Mouse (Mus musculus) urinary bladder, postnatal 25 days (tissue): ENCODE results near the gene Pygo1.
A peak's percentile ranks its signal among the peaks of the same experiment; 100 is the strongest.

Experiments
- DNase-seq: peaks from one replicate; pipeline ENCODE4 v3.0.0; 2022; ENCODE audit warnings: low spot score

Gene Pygo1

DNA sequence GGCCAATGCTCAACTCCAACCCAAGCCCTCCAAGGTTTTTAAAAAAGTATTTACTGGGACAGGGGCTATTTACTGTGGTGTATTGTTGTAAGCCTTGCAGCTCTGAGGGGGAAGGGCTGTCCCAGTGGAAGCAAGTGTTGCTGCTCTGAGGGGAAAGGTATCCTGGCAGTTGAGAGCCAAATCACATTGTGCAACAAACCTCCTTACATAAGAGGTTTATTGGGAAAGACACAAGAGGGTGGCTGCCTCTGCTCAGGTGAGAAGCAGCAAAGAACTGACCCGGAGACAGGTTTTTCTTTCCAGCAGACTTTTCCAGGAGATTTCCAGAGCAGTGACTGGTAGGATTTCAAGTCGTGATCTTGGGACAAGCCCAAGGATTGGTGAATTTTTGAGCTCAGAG, 10.9 kb downstream of the Pygo1 start:
- no peak for DNase-seq

GRCm38 (mm10) chr9:72943424-72943823, 18.0 kb downstream of the Pygo1 start:
- no peak for DNase-seq

- DNase-seq = no peak
These were observed 18.8 kb downstream of the Pygo1 start for GRCm38 (mm10) chr9:72944286-72944685.

GRCm38 (mm10) chr9:72947010-72947409, 21.6 kb downstream of the Pygo1 start:
- no peak for DNase-seq

- no peak for DNase-seq
These were observed 24.1 kb downstream of the Pygo1 start for GRCm38 (mm10) chr9:72949572-72949971.

GRCm38 (mm10) chr9:72954746-72955145, 29.3 kb downstream of the Pygo1 start:
- no peak for DNase-seq

- DNase-seq = no peak
These were observed 30.1 kb downstream of the Pygo1 start for GRCm38 (mm10) chr9:72955546-72955945.

DNA sequence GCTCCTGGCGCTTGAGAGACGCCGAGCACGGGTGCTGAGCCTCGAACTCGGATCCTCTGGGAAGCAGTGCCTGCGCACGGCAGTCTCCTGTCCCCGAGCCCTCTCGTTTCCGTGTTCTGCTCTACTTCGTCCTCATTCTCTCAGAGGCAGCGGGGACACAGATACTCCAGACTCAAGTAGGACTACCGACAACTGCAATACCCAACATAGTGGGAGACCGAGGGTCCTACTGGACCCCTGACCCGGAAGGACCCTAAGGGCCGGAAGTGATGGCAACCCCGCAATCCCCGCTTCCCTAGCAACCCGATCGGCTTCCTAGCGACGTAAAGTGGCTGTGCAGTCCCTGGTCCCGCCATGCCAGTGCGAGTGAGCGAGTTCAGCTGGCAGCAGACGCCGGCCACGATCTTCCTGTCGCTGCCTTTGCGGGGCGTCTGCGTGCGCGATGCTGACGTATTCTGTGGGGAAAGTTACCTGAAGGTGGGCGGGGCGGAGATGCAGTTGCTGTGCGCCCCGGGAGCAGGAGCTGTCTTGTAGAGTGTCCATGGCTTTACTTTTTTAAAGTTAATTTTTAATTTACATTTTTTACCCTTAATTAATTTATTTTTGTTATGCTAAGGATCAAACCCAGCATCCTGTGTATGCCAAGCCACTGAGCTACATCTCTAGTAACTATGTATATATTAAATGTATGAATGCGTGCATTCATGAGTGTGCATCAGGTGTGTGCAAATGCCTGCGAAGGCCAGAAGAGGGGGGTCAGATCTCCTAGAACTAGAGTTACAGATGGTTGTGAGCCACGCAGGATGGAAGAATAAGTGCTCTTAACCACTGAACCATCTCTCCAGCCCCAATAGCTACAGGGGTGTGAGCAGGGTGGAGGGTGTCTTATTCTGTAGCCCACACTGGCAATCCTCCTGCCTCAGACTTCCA, 33.3 kb downstream of the Pygo1 start, which contains the start of the genes Dyx1c1 and Gm44503:
Gene Dyx1c1 (plus strand): TSS at position 265 of the 930 bp plus-strand sequence.
Gene Gm44503 (plus strand): TSS at position 332 of the 930 bp plus-strand sequence.
- DNase-seq = peak; percentile 62

DNA sequence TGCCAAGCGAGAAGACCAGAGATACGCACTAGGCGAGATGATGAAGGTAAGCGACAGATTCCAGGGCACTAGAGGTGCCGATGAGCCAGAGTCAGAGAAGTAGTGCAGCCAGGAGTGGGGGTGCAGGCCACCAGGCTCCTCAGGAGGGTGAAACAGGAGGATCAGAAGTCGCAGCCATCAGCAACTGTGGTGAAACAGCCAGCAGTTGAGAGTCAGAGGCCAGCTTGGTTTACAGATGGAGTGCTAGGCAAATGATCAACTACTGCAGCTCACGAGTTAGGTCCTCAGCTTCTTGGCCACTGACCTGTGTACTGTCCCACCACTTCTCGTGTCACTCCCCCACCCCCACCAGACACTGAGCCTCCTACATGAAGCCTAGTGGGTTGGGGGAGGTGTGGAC, 35.9 kb downstream of the Pygo1 start:
- DNase-seq = no peak

- no peak for DNase-seq
These were observed 36.5 kb downstream of the Pygo1 start for GRCm38 (mm10) chr9:72961959-72962358.

DNA sequence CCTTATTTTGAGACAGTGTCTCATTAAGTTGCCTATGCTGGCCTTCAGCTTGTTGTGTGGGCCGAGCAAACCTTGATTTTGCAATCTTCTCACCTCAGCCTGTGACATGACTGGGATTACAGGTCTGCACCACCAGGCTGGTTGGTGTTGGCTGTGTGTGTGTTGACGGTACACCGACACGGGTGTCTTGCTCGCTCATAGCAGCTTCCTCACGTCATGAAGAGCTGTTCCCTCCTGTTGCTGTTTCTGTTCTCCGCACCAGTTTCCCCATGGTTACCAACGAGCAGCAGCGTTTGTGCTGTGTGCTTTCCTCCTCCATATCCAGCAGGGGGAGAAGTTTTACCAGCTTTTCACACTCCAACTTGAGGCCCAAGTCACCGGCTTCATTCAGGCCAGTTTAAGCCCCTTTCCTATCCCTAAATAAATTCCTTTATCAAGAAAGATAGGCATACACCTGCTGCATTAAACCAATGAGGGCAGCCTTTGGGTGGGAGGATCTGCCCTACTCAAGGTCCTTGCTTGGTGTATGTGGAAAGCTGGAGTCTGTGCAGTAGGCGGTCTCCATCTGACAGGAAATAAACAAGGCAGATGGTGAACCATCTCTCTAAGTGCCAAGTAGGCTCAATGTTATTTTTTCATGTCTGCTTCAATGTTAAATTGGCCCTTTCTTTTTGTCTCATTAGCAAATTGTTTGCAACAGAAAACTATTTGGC, 43.1 kb downstream of the Pygo1 start:
- no peak for DNase-seq

DNA sequence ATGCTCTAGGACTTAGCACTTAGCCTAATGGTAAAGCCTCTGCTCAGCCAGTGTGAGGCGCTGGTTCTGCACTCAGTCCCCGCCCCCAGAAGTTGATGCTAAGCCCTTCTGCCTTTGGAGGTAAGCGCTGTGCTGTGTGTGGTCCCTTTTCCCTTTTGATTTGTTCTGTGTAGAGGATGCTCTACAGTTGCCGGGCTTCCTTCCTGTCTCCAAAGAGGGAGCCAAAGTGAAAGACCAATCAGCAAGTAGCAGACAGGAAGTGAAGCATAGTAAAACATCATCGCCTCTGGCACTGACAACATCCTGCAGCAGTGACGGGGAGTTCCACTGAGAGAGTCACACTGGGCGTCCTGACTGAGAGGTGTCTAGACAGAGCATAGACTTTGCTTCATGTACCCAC, 44.4 kb downstream of the Pygo1 start:
- DNase-seq = no peak

GRCm38 (mm10) chr9:72972435-72972834, 47.0 kb downstream of the Pygo1 start:
- no peak for DNase-seq

DNA sequence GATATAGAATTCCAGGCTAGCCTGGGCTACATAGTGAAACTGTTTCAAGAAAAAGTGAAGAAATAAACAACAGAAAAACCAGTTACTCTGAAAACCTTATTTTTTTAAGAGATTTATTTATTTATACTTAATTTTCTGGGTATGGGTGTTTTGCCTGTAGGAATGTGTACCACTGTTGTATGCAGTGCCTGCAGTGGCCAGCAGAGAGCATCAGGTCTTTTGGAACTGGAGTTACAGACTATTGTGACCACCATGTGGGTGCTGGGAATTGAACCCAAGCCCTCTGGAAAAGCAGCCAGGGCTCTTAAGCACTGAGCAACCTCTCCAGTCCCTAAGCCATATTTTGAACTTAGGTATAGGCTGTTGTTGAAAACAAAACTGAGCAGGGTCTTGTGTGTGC, 47.5 kb downstream of the Pygo1 start:
- DNase-seq = no peak

- no peak for DNase-seq
These were observed 49.3 kb downstream of the Pygo1 start for GRCm38 (mm10) chr9:72974734-72975133.

- DNase-seq = no peak
These were observed 49.8 kb downstream of the Pygo1 start for GRCm38 (mm10) chr9:72975242-72975641.

- no peak for DNase-seq
These were observed 57.6 kb downstream of the Pygo1 start for GRCm38 (mm10) chr9:72983066-72983465.

DNA sequence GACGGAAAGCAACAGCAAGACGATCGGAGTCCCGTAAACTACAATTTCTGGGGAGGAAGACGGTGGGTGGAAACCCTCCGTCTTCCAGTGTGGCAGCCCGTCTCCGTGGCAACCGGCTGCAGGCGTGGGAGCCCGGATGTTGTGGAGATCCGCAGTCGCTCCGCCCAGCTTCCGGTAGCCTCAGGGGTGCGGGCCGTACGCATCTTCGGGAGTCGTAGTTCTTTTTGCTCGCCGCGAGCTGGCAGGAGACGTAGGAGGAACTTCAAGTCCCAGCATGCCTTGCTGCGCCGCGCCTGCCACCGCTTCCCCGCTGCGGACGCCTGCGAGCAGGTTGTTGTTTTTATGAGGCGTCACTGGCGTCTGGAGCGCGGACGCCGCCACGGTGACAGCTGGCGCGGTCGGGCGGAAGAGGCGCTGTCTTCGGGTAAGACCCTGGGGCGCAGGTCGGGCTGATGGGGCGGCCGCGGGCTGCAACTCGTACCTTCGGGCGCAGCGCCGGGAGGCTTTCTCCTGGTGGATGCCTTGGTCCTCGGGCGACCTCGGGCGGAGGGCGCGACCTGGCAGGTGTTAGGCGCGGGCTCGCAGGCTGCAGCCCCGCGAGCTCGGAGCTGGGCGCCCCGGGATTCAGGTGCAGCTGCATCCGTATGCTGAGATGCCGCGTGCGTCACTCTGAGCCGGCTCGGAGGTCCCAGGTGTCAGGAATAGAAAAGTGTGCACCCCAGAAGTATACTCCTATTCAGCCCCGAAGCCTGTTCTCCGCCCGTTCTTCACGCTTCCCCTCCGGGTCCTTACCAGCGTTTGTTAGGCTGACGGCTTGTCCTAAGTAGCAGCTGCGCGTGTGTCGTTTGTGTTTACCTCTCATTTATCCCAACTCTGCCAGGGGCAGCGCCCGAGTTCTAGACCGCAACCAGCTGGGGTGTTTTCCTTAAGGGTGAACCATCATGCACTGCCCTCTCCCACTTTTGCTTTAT, 60.1 kb downstream of the Pygo1 start, which contains the start of the genes Ccpg1os and Ccpg1:
Gene Ccpg1os (minus strand): TSS at position 133 of the 971 bp plus-strand sequence.
Gene Ccpg1 (plus strand): TSS at position 180 of the 971 bp plus-strand sequence.
- peak; percentile 89 for DNase-seq

GRCm38 (mm10) chr9:72987703-72988102, 62.3 kb downstream of the Pygo1 start:
- DNase-seq = no peak

DNA sequence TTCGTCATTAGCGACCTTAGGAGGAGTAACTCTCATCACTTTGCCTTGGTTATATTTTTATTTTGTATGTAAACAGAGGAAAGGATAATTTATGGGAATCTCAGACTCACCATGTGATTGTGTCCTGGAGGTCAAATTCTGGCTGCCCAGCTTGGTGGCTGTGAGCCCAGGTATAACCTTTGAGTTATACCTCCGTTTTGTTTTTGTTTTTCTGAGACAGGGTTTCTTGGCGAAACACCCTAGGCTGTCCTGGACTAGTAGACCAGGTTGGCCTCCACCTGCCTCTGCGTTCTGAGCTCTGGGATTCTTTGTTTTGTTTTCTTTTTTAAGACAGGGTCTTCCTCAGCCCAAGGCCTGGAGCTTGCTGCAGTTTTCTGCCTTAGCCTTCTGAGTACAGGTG, 63.3 kb downstream of the Pygo1 start:
- no peak for DNase-seq

- DNase-seq = no peak
These were observed 66.0 kb downstream of the Pygo1 start for GRCm38 (mm10) chr9:72991420-72991819.

DNA sequence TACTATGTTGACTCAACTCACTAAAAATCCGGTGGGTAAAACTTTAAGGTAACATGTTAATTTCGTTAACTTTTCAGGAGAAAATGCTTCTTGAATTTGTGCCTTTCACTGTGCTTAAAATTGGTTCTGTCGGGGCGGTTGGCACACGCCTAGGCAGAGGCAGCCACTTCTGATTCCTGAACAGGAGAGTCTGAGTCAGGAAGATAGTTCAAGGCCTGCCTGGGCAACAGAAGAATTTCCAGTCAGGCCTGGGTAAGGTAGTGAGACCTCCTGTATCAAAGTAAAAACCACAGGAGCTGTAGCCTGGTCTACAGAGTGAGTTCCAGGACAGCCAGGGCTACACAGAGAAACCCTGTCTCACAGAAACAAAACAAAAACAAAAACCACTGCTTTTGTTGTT, 67.1 kb downstream of the Pygo1 start:
- no peak for DNase-seq
